Mouse (Mus musculus) brain, embryonic 14.5 days (tissue): Measurements from ENCODE around the gene Cacna2d2.

Experiments
- CTCF ChIP-seq: fragments of 200-500 bp; IDR thresholded peaks from 2 replicates; pipeline ENCODE4 v1.5.1; 2012; ENCODE audit warnings: inconsistent platforms, mild to moderate bottlenecking, moderate library complexity, borderline replicate concordance; ENCODE audit not compliant: insufficient read depth, insufficient read length; ENCODE audit errors: extremely low read depth
- POLR2A ChIP-seq: fragments of 200-500 bp; IDR thresholded peaks from 2 replicates; pipeline ENCODE4 v1.6.1; 2012; ENCODE audit warnings: mild to moderate bottlenecking, inconsistent platforms, borderline replicate concordance; ENCODE audit not compliant: poor library complexity, insufficient read depth, insufficient read length, severe bottlenecking; ENCODE audit errors: extremely low read depth

DNA sequence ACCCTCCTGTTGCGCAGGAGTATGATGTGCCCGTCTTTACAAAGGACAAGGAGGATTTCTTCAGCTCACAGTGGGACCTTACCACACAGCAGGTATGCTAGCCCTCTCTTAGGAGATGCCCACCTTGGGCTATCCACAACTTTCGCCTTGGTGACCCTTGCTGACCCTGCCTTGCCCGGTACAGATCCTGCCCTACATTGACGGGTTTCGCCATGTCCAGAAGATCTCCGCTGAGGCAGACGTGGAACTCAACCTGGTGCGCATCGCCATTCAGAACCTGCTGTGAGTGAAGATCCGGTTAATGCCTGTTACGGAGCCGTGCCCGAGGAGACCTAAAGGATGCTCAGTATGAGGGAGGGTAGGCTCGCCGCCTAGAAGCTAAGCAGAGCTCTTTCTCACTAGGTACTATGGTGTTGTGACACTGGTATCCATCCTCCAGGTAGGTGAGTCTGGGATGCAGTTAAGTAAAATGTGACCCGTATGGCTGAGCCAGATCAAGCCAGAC, 144.8 kb downstream of the Cacna2d2 start:
- TF ChIP-seq CTCF: no peak
- no peak for TF ChIP-seq POLR2A
